Mouse (Mus musculus) thymus, adult 2 months (tissue): ENCODE results near the gene Ephb1. TPM values are rescaled to one million over a fixed set of nuclear protein-coding genes. Genes with fewer than 3 reads are reported as not detected.

Experiments
- DNase-seq: peaks from one replicate; pipeline ENCODE4 v3.0.0; 2021
- H3K27ac ChIP-seq: fragments of 200-500 bp; 2 replicates; pipeline ENCODE4 v1.5.1; 2012; ENCODE audit warnings: low read length, control low read depth; ENCODE audit not compliant: control insufficient read depth, insufficient read depth
- H3K27me3 ChIP-seq: fragments of 200-500 bp; 2 replicates; pipeline ENCODE4 v1.6.1; 2012; ENCODE audit warnings: mild to moderate bottlenecking, low read length, moderate library complexity, mixed read lengths; ENCODE audit not compliant: control insufficient read depth, insufficient read depth
- H3K36me3 ChIP-seq: fragments of 200-500 bp; 2 replicates; pipeline ENCODE4 v1.6.1; 2012; ENCODE audit warnings: mild to moderate bottlenecking, low read length, moderate library complexity; ENCODE audit not compliant: control insufficient read depth, insufficient read depth
- H3K4me1 ChIP-seq: fragments of 200-500 bp; replicated peaks from 2 replicates; pipeline ENCODE4 v1.6.1; 2012; ENCODE audit warnings: low read length; ENCODE audit not compliant: control insufficient read depth, insufficient read depth
- H3K4me3 ChIP-seq: fragments of 200-500 bp; 2 replicates; pipeline ENCODE4 v1.5.1; 2012; ENCODE audit warnings: mild to moderate bottlenecking, low read length, control low read depth, moderate library complexity; ENCODE audit not compliant: control insufficient read depth, insufficient read depth
- CTCF ChIP-seq: fragments of 200-500 bp; IDR thresholded peaks from 2 replicates; pipeline ENCODE4 v1.5.1; 2012; ENCODE audit warnings: mild to moderate bottlenecking, control low read depth, low read length, moderate library complexity, borderline replicate concordance; ENCODE audit not compliant: control insufficient read depth, poor library complexity, insufficient read depth; ENCODE audit errors: extremely low read depth
- POLR2A ChIP-seq: fragments of 200-500 bp; IDR thresholded peaks from 2 replicates; pipeline ENCODE4 v1.6.1; 2012; ENCODE audit warnings: mild to moderate bottlenecking, low read length, control low read depth, moderate library complexity; ENCODE audit not compliant: control insufficient read depth, poor library complexity, insufficient read depth; ENCODE audit errors: extremely low read depth
- WGBS: fragments of 180-500 bp; shearing (Covaris S2); methylation state at CpG from one replicate; pipeline ENCODE4 v1.1.7; 2018; 5-methylcytosine and 5-hydroxymethylcytosine counted together
- polyA plus RNA-seq: library from polyadenylated mRNA; depleted of rRNA; stranded (reverse); fragments of >200 nt; gene quantifications from 2 replicates; pipeline ENCODE4 v1.2.3, GENCODE M21; 2012

Gene Ephb1
- polyA plus RNA-seq, 1 experiment = 0.43 TPM

DNA sequence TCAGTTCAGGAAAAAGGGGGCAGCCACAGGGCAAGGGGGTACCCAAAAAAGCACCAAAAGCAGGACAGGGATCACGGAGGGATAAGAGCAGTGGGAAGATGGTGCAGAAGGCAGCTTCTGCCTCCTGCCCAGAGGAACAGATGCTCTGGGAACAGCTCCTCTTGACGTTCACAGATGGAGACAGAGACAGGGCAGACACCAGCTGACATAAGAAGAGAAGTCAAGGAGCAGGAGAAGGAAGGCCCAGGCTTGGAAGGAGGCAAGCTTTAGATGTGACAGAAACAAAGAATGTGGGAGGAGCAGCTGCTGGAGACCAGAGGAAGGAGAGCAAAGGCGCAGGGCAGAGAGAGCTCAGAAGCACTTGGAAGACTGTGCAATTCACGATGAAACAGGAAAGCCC lies 398.3 kb downstream of the Ephb1 start:
- H3K4me3 ChIP-seq = no peak overlapping the region
- no peaks in the 10 kb centered on the region for H3K36me3 ChIP-seq
- H3K27ac ChIP-seq = no peak overlapping the region
- TF ChIP-seq POLR2A (no peak), CTCF (no peak)
- 53% methylated on average over 4 of the region's 4 CpGs for WGBS
- no peak for DNase-seq
- H3K4me1 ChIP-seq = no peaks in the 10 kb centered on the region
- no peaks in the 10 kb centered on the region for H3K27me3 ChIP-seq

DNA sequence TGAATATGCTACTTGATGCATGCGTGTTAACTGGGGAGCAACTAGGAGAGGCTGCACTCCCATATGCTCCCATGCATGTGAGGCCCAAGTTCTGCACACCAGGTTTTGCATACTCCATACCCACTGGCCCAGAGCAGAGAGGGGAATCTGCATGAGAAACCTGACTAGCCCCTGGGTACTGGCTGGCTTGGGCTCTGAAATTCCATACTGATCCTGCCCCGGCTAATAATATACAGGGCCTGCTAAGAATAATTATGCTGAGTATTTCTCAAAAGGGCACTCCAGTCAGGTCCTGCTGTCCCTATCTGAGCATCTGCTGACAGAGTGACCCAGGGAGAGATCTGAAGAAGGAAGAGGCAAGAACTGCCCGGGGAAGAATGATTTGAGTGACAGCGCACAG lies 400.0 kb downstream of the Ephb1 start:
- Histone ChIP-seq H3K27me3 (no peaks in the 10 kb centered on the region), H3K4me1 (no peaks in the 10 kb centered on the region), H3K27ac (no peak overlapping the region), H3K36me3 (no peaks in the 10 kb centered on the region), H3K4me3 (no peak overlapping the region)
- 88% methylated on average over 4 of the region's 4 CpGs for WGBS
- TF ChIP-seq POLR2A (no peak), CTCF (no peak)
- no peak for DNase-seq

DNA sequence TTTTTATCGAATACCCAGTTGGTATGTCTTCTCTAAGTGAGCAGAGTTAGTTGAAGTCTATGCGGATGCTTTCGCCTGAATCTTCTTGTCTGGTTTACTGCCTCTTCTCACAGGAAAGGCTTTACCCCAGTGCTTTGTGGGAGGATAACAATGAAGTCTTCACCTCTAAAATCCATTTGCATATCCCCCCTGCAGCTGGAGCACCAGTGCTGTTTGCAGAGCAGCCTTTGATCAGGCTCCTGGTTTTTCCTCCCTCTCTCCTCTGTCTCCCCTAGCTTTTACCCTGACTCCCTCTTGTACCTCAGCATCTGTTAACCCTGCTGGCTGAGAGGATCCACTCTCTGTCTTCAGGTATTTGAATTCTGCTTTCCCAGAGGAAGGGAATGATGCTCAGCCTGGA lies 404.4 kb downstream of the Ephb1 start:
- Histone ChIP-seq H3K4me3 (no peak overlapping the region), H3K4me1 (no peaks in the 10 kb centered on the region), H3K27me3 (no peaks in the 10 kb centered on the region), H3K36me3 (no peaks in the 10 kb centered on the region), H3K27ac (no peak overlapping the region)
- no peak for TF ChIP-seq CTCF
- TF ChIP-seq POLR2A = no peak
- no peak for DNase-seq
- WGBS = 36% methylated on average over 3 of the region's 3 CpGs

DNA sequence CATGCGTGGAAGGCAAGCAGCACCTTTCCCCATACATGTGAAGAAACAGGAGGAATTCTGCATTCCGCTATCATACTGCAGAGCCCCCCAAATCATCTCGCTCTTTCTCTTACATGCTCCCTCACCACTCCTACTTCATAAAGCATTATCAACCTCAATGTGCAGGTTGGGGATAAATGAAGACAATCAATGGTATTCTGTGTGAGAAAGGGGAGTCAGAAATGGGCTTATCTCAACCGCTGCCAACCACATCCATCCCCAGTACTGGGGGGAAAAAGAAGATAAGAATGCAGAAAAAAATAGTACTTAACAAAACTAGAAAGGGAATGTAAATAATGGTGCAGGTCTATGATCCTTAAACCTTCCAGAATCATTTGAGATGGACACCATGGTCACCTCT lies 408.7 kb downstream of the Ephb1 start:
- Histone ChIP-seq H3K36me3 (no peaks in the 10 kb centered on the region), H3K4me3 (no peak overlapping the region), H3K27me3 (no peaks in the 10 kb centered on the region), H3K4me1 (no peaks in the 10 kb centered on the region), H3K27ac (no peak overlapping the region)
- no peak for DNase-seq
- WGBS = 88% methylated on average over 4 of the region's 4 CpGs
- no peak for TF ChIP-seq CTCF
- no peak for TF ChIP-seq POLR2A

DNA sequence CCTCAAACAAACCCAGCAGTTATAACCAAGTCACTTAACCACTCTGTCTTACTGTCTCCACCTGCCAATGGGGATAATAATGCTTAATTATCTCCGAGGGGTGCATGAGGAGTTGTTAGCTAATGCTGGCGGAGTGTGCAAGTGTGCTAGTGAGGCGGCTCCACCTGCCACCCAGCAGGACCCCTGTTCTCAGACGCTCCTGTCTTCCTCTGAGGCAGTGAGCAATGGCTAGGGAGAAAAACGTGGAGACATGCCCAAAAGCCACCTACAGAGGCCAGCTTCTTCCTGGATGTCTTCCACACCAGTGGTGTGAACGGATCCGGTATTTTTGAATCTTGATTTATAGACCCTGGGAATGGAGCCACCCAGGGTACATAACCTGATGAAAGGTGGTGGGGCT lies 409.2 kb downstream of the Ephb1 start:
- 86% methylated on average over 7 of the region's 7 CpGs for WGBS
- DNase-seq = no peak
- no peaks in the 10 kb centered on the region for H3K4me1 ChIP-seq

DNA sequence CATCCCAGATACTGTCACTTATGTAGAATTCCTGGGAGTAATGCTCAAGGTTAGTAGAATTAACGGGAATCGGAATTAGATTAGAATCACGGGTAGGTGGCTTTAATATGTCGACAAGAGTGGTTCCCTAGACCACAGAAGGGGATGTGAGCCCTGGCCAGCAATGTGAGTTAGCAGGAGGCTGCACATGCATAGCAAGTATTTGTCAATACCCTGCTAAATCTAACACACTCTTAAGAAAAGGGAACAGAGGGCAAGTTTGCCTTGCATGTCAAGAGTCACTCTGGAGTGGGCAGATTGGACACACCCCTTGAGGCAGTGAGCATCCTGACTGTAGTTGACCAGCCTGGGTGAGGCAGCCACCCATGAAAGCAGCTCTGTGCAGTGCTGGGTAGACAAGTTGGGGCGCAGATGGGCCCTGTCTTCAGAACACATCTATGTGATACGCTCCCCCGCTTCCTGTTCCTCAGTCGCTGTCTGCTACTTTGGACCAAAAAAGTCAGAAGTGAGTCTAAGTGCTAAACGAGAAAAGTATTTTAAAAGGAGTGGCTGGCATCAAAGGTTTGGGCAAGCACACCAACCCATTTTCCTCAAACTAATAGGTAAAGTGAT lies 412.3 kb downstream of the Ephb1 start:
- TF ChIP-seq CTCF = no peak
- TF ChIP-seq POLR2A = no peak
- Histone ChIP-seq H3K27me3 (no peaks in the 10 kb centered on the region), H3K27ac (no peak overlapping the region), H3K4me3 (no peak overlapping the region), H3K36me3 (no peaks in the 10 kb centered on the region), H3K4me1 (no peaks in the 10 kb centered on the region)
- DNase-seq = no peak
- WGBS = 79% methylated on average over 9 of the region's 9 CpGs

More for the DNA sequence above, 409.2 kb downstream of the Ephb1 start:
- Histone ChIP-seq H3K27ac (no peak overlapping the region), H3K4me3 (no peak overlapping the region), H3K27me3 (no peaks in the 10 kb centered on the region), H3K36me3 (no peaks in the 10 kb centered on the region)
- TF ChIP-seq POLR2A (no peak), CTCF (no peak)

DNA sequence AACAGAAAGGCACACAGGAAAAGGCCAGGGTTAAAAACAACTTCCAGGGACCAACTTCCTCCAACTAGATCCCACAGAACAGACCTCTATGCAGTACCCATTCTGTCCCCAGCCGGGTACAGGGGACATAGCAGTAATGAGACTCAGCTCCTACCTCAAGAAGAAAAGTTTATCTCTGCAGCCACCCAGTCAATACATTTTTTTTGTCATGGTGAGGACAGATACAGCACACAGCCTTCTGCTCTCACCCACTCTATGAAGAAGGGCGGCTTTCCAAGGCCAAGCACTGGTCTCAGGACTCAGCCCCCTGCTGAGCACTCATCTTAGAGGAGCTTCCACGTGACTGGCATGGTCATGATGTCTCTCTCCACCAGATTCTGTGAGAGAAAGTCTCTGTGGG lies 414.3 kb downstream of the Ephb1 start:
- DNase-seq = no peak
- 59% methylated on average over 3 of the region's 3 CpGs for WGBS
- TF ChIP-seq POLR2A (no peak), CTCF (no peak)
- no peaks in the 10 kb centered on the region for H3K4me1 ChIP-seq
- no peaks in the 10 kb centered on the region for H3K27me3 ChIP-seq
- H3K27ac ChIP-seq = no peak overlapping the region
- H3K4me3 ChIP-seq = no peak overlapping the region
- no peaks in the 10 kb centered on the region for H3K36me3 ChIP-seq
